Mouse (Mus musculus): ENCODE measurements at regions not wholly inside any gene's neighbourhood (a gene's known extent, or its start where the extent isn't known, plus 50 kb on each side); places are given as distances from the start of the nearest gene placed in this dataset.

DNA sequence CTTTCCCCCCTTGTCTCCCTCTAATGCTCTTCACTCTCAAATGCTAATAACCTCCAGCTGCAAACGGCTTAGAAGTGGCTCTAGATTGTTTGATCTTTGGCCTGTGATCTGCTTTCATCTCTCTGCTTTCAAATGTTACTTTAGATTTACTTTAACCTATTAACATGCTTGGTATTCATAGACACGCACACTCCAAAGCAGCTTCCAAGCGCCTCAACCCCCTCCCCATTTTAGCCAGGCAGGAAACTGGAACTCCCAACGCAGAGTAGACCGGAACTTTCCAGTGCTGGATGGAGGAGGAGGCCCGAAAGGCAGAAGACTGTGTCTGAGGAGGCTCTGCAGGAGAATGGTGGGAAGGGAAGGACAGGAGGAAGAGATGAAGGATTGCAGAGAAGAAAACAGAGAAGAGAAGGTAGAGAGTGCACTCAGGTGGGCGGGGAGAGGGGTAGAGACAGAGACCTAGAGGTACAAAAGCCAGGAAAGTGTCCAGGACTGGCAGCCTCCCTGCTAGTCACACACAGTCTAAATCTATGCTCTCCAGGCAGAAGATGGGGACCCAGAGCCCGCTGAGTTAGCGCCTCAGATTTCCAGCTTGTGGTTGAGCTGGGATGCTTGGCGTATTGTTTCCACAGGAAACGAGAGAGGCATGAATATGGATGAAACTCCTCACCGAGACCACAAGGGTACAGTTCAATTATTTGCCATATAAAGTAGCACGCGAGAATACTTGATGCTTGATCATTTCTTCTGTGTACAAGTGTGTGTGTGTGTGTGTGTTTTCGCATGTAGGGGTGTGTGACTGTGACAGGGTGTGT, 167.6 kb upstream of the Gm4791 start:
- Histone ChIP-seq H3K27me3 (ENCODE audit: control insufficient read depth, insufficient read depth, low read length) (no peaks in the 10 kb centered on the region), H3K4me1 (replicated peaks; ENCODE audit: control insufficient read depth, insufficient read depth, low read length) (no peaks in the 10 kb centered on the region), H3K4me3 (ENCODE audit: control insufficient read depth, insufficient read depth, low read length) (no peak overlapping the region), H3K36me3 (ENCODE audit: control insufficient read depth, insufficient read depth, low read length) (no peaks in the 10 kb centered on the region), H3K27ac (ENCODE audit: control insufficient read depth, insufficient read depth, low read length) (no peak overlapping the region)
- no peak for TF ChIP-seq POLR2A (IDR thresholded peaks at IDR 0.05; ENCODE audit: control insufficient read depth, extremely low read depth, insufficient read depth, low read length, poor library complexity)
- DNase-seq: no peak
- 43% methylated on average over 15 of the region's 15 CpGs for WGBS

DNA sequence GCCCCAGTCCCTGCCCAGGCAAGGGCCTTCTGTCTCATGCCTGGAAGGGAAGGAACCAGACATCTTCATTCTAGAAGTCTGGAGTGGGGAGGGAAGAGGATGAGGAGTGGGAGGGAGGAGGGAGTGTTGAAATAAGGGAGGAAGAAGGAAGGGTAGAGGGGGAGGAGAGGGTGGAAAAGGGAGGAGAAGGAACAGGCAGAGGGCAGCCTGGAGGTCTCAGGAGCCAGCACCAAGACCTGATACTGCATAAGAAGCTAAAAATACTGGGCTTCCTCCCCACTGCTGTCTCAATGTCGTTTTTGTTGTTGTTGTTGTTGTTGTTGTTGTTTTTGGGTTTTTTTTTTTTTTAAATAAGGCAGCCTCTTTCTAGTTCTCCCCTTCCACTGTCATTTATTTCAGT, 168.2 kb upstream of the Gm4791 start:
- no peaks in the 10 kb centered on the region for H3K36me3 ChIP-seq (ENCODE audit: control insufficient read depth, insufficient read depth, low read length)
- no peak for DNase-seq
- 0% methylated on average over 1 of the region's 1 CpGs for WGBS
- no peak overlapping the region for H3K4me3 ChIP-seq (ENCODE audit: control insufficient read depth, insufficient read depth, low read length)
- H3K27me3 ChIP-seq (ENCODE audit: control insufficient read depth, insufficient read depth, low read length): no peaks in the 10 kb centered on the region
- no peaks in the 10 kb centered on the region for H3K4me1 ChIP-seq (replicated peaks; ENCODE audit: control insufficient read depth, insufficient read depth, low read length)
- no peak overlapping the region for H3K27ac ChIP-seq (ENCODE audit: control insufficient read depth, insufficient read depth, low read length)
- no peak for TF ChIP-seq POLR2A (IDR thresholded peaks at IDR 0.05; ENCODE audit: control insufficient read depth, extremely low read depth, insufficient read depth, low read length, poor library complexity)
- TF ChIP-seq CTCF (IDR thresholded peaks at IDR 0.05; ENCODE audit: borderline replicate concordance, control insufficient read depth, extremely low read depth, insufficient read depth, low read length, poor library complexity): no peak

DNA sequence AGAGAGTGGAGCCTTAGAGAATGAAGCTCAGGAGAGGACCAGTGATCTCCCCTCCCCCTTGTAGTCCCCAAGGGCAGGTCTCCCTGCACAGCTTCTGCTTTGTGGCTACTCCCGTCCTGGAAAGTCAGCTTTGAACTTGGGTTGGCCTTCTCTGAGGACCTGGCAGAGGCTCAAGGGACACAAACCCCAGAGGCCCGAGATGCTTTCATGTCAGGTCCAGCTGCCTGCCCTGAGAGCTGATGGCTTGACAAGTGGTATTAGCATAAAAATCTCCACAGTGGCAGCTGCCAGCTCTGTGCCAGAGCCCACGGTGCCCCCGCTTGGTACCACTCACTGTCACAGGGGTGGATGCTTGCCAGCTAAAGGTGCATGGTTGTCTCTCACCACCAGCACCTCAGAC, 173.8 kb upstream of the Gm4791 start:
- 64% methylated on average over 4 of the region's 4 CpGs for WGBS

DNA sequence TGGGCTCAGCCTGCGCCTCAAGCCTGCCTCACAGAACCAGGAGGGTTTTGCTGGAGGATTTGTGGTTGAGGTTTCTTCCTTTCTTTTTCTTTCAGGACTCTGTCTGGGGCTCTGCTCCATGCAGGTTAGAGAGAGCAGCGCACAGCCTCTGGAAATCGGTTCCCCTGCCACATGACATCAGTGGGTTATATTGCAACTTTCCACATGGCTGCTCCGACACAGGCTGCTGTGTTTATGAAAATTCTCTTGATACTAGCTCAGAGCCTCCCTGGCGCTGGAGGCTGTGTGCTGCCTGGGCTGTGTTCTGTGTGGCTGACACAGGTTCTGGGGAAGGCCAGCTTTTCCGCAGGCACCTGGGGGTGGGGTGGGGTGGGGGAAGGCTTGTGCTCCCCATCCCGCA, 178.7 kb upstream of the Gm4791 start:
- 87% methylated on average over 7 of the region's 7 CpGs for WGBS
- Histone ChIP-seq H3K36me3 (ENCODE audit: control insufficient read depth, insufficient read depth, low read length) (no peaks in the 10 kb centered on the region), H3K27ac (ENCODE audit: control insufficient read depth, insufficient read depth, low read length) (no peak overlapping the region), H3K4me1 (replicated peaks; ENCODE audit: control insufficient read depth, insufficient read depth, low read length) (no peaks in the 10 kb centered on the region), H3K4me3 (ENCODE audit: control insufficient read depth, insufficient read depth, low read length) (no peak overlapping the region), H3K27me3 (ENCODE audit: control insufficient read depth, insufficient read depth, low read length) (no peaks in the 10 kb centered on the region)
- DNase-seq: no peak
- TF ChIP-seq POLR2A (IDR thresholded peaks at IDR 0.05; ENCODE audit: control insufficient read depth, extremely low read depth, insufficient read depth, low read length, poor library complexity) (no peak), CTCF (IDR thresholded peaks at IDR 0.05; ENCODE audit: borderline replicate concordance, control insufficient read depth, extremely low read depth, insufficient read depth, low read length, poor library complexity) (no peak)

More for the DNA sequence above, 173.8 kb upstream of the Gm4791 start:
- H3K4me3 ChIP-seq (ENCODE audit: control insufficient read depth, insufficient read depth, low read length): no peak overlapping the region
- no peaks in the 10 kb centered on the region for H3K27me3 ChIP-seq (ENCODE audit: control insufficient read depth, insufficient read depth, low read length)
- TF ChIP-seq POLR2A (IDR thresholded peaks at IDR 0.05; ENCODE audit: control insufficient read depth, extremely low read depth, insufficient read depth, low read length, poor library complexity) (no peak), CTCF (IDR thresholded peaks at IDR 0.05; ENCODE audit: borderline replicate concordance, control insufficient read depth, extremely low read depth, insufficient read depth, low read length, poor library complexity) (no peak)
- H3K27ac ChIP-seq (ENCODE audit: control insufficient read depth, insufficient read depth, low read length): no peak overlapping the region
- no peak for DNase-seq
- no peaks in the 10 kb centered on the region for H3K36me3 ChIP-seq (ENCODE audit: control insufficient read depth, insufficient read depth, low read length)
- no peaks in the 10 kb centered on the region for H3K4me1 ChIP-seq (replicated peaks; ENCODE audit: control insufficient read depth, insufficient read depth, low read length)

DNA sequence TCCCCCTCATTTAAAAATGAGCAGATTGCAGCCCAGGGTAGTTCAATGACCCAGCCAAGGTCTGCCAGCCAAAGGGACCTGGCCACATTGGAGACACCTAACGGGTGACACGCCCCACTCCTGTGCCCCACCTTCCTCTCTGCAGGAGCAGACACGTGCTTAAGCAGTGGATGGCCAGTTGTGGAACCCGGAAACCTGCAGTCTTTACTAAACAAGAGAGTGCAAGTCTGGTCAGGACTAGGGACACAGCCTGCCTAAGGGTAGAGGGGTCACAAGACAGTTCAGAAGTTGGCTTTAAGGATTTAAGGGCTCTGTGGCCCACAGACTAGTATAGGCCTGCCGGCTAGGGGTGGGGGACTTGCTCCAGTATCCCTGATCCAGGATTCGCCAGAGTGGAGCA, 179.2 kb upstream of the Gm4791 start:
- Histone ChIP-seq H3K36me3 (ENCODE audit: control insufficient read depth, insufficient read depth, low read length) (no peaks in the 10 kb centered on the region), H3K4me3 (ENCODE audit: control insufficient read depth, insufficient read depth, low read length) (no peak overlapping the region), H3K27ac (ENCODE audit: control insufficient read depth, insufficient read depth, low read length) (no peak overlapping the region), H3K27me3 (ENCODE audit: control insufficient read depth, insufficient read depth, low read length) (no peaks in the 10 kb centered on the region), H3K4me1 (replicated peaks; ENCODE audit: control insufficient read depth, insufficient read depth, low read length) (no peaks in the 10 kb centered on the region)
- no peak for DNase-seq
- WGBS: 64% methylated on average over 6 of the region's 6 CpGs
- TF ChIP-seq CTCF (IDR thresholded peaks at IDR 0.05; ENCODE audit: borderline replicate concordance, control insufficient read depth, extremely low read depth, insufficient read depth, low read length, poor library complexity) (no peak), POLR2A (IDR thresholded peaks at IDR 0.05; ENCODE audit: control insufficient read depth, extremely low read depth, insufficient read depth, low read length, poor library complexity) (no peak)

DNA sequence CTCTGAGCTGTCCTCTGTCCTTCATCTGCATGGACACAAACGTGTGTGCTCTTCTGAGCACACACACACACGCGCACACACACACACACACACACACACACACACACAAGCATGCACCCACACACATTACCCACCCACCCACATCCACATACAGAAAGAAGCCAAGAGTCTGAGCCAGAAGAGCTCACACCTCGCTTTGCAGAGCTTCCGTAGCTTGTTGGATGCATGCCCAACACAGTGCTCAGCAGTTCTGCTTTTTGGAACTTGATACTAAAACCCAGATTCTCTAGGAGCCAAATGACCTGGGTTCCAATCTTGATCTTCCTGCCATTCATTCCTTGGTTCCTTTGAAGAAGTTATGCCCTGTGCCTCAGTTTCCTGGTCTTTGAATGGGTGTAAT, 182.4 kb upstream of the Gm4791 start:
- H3K27me3 ChIP-seq (ENCODE audit: control insufficient read depth, insufficient read depth, low read length): no peaks in the 10 kb centered on the region
- no peak overlapping the region for H3K4me3 ChIP-seq (ENCODE audit: control insufficient read depth, insufficient read depth, low read length)
- TF ChIP-seq POLR2A (IDR thresholded peaks at IDR 0.05; ENCODE audit: control insufficient read depth, extremely low read depth, insufficient read depth, low read length, poor library complexity) (no peak), CTCF (IDR thresholded peaks at IDR 0.05; ENCODE audit: borderline replicate concordance, control insufficient read depth, extremely low read depth, insufficient read depth, low read length, poor library complexity) (no peak)
- no peaks in the 10 kb centered on the region for H3K36me3 ChIP-seq (ENCODE audit: control insufficient read depth, insufficient read depth, low read length)
- no peak for DNase-seq
- H3K27ac ChIP-seq (ENCODE audit: control insufficient read depth, insufficient read depth, low read length): no peak overlapping the region
- no peaks in the 10 kb centered on the region for H3K4me1 ChIP-seq (replicated peaks; ENCODE audit: control insufficient read depth, insufficient read depth, low read length)
- 22% methylated on average over 5 of the region's 5 CpGs for WGBS

All from thymus, adult 2 months (tissue).